Mouse (Mus musculus): Measurements from ENCODE around the gene BC003965. TPM values are rescaled to one million over a fixed set of nuclear protein-coding genes. Genes with fewer than 3 reads are reported as not detected.

BC003965 gene
- 10.8 and 12.2 TPM in 2 replicates for polyA plus RNA-seq (2012; rRNA removed)

- Histone ChIP-seq H3K36me3 (ENCODE audit: control insufficient read depth, insufficient read depth, low read length) (no peaks in the 10 kb centered on the region), H3K27me3 (replicated peaks; ENCODE audit: control insufficient read depth, insufficient read depth, low read length) (no peaks in the 10 kb centered on the region), H3K4me3 (ENCODE audit: insufficient read depth, low read depth, low read length) (peak within 1 kb of the TSS; percentile 62), H3K27ac (ENCODE audit: insufficient read depth, low read depth, low read length) (peak within 1 kb of the TSS; percentile 84), H3K4me1 (ENCODE audit: control insufficient read depth, insufficient read depth, low read length) (peaks cover 3% of the 10 kb centered on the region; the same call in 1 of the 2 replicates)
- peak; percentile 99 for DNase-seq
- TF ChIP-seq CTCF (conservative IDR thresholded peaks at IDR 0.05; ENCODE audit: insufficient read depth, insufficient read length, low read depth, low read length), result no peak
- TF ChIP-seq POLR2A (IDR thresholded peaks at IDR 0.05; ENCODE audit: low read depth, low read length), result peak; percentile 70
- WGBS, result under 1% methylated on average over 50 of the region's 50 CpGs
These were observed at the start of gene BC003965 for GRCm38 (mm10) chr17:25184129-25184691. TSS of gene BC003965 (plus strand) at chr17:25184554.

DNA sequence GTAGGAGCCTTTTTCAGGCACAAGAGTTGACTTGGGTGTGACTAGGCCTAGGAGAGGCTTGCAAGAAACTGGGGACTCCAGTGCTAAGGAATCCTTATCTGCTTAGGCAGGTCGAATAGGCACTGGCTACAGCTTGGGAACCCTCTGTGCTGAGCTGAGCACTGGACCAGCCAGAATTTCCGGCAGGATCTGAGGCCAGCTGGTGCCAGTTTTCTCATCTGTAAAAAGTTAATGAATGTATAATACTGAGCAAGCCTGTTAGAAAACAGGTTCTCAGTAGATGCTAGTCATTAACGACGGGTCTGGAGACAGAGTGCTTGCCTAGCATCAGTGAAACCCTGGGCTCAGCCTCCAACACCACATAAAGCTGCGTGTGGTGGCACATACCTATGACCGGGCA lies 48.7 kb upstream of the BC003965 start:
- no peaks in the 10 kb centered on the region for H3K27me3 ChIP-seq (replicated peaks; ENCODE audit: control insufficient read depth, insufficient read depth, low read length)
- H3K27ac ChIP-seq (ENCODE audit: insufficient read depth, low read depth, low read length), result peak overlapping the region; percentile 66
- no peak overlapping the region for H3K4me3 ChIP-seq (ENCODE audit: insufficient read depth, low read depth, low read length)
- 41% methylated on average over 6 of the region's 6 CpGs for WGBS
- DNase-seq, result peak; percentile 84
- peaks cover 26% of the 10 kb centered on the region for H3K4me1 ChIP-seq (ENCODE audit: control insufficient read depth, insufficient read depth, low read length)
- H3K36me3 ChIP-seq (ENCODE audit: control insufficient read depth, insufficient read depth, low read length), result no peaks in the 10 kb centered on the region
- TF ChIP-seq CTCF (conservative IDR thresholded peaks at IDR 0.05; ENCODE audit: insufficient read depth, insufficient read length, low read depth, low read length) (no peak), POLR2A (IDR thresholded peaks at IDR 0.05; ENCODE audit: low read depth, low read length) (no peak)

- H3K27me3 ChIP-seq (replicated peaks; ENCODE audit: control insufficient read depth, insufficient read depth, low read length), result no peaks in the 10 kb centered on the region
- no peak for TF ChIP-seq CTCF (conservative IDR thresholded peaks at IDR 0.05; ENCODE audit: insufficient read depth, insufficient read length, low read depth, low read length)
- DNase-seq, result no peak
- 94% methylated on average over 1 of the region's 1 CpGs for WGBS
- H3K4me1 ChIP-seq (ENCODE audit: control insufficient read depth, insufficient read depth, low read length), result peaks cover 21% of the 10 kb centered on the region
- H3K36me3 ChIP-seq (ENCODE audit: control insufficient read depth, insufficient read depth, low read length), result no peaks in the 10 kb centered on the region
- no peak overlapping the region for H3K27ac ChIP-seq (ENCODE audit: insufficient read depth, low read depth, low read length)
- H3K4me3 ChIP-seq (ENCODE audit: insufficient read depth, low read depth, low read length), result no peak overlapping the region
These were observed 45.6 kb upstream of the BC003965 start for GRCm38 (mm10) chr17:25138803-25139202.

DNA sequence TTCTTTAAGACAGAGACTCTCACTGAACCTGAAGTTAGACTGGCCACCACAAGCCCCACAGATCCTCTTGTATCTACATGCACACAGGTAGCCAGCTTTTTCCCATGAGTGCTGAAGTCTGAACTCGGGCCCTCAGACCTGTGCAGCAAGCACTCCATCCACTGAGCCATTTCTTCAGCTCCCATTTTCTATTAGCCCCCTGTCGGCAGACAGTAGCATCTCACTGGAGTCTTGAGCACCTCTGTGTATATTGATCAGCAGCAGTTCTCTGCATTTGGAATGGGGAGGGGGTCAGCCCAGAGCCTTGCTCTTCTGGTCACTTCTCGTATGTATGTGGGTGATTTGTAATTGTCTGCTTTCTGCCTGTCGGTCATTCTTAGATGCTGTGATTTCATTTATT lies 44.4 kb upstream of the BC003965 start:
- TF ChIP-seq POLR2A (IDR thresholded peaks at IDR 0.05; ENCODE audit: low read depth, low read length) (no peak), CTCF (conservative IDR thresholded peaks at IDR 0.05; ENCODE audit: insufficient read depth, insufficient read length, low read depth, low read length) (0 out of 2 replicates have a peak, but pooled peaks have one; percentile 25)
- 72% methylated on average over 4 of the region's 4 CpGs for WGBS
- DNase-seq, result no peak
- H3K4me3 ChIP-seq (ENCODE audit: insufficient read depth, low read depth, low read length), result no peak overlapping the region
- no peaks in the 10 kb centered on the region for H3K27me3 ChIP-seq (replicated peaks; ENCODE audit: control insufficient read depth, insufficient read depth, low read length)
- no peaks in the 10 kb centered on the region for H3K36me3 ChIP-seq (ENCODE audit: control insufficient read depth, insufficient read depth, low read length)
- H3K27ac ChIP-seq (ENCODE audit: insufficient read depth, low read depth, low read length), result no peak overlapping the region
- H3K4me1 ChIP-seq (ENCODE audit: control insufficient read depth, insufficient read depth, low read length), result peaks cover 11% of the 10 kb centered on the region

DNA sequence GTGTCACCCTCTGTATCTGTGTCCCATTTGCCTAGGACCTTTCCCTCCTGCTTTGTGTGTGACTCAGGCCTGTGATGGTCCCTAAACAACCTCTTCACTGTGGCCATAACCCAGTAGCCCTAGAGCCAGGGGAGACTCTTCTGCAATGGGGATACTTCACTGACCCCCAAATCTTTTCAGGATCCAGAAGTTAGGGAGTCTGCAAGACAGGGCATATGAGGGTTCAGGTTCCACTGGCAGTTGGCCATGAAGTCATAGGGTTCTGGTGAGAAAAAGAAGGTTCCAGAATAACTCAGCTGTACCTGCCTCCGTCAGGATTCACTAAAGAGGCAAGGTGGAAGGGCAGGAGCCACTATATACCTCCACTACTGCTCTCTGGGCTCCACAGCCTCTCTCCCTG lies 22.2 kb upstream of the BC003965 start, which contains the start of gene Ccdc154:
Gene Ccdc154 (plus strand): TSS at position 301 of the 400 bp plus-strand sequence.
- H3K27ac ChIP-seq (ENCODE audit: insufficient read depth, low read depth, low read length), result no peak within 1 kb of the TSS

GRCm38 (mm10) chr17:25163387-25163786 lies 21.0 kb upstream of the BC003965 start:
- Histone ChIP-seq H3K4me3 (ENCODE audit: insufficient read depth, low read depth, low read length) (no peak overlapping the region), H3K4me1 (ENCODE audit: control insufficient read depth, insufficient read depth, low read length) (no peaks in the 10 kb centered on the region), H3K27me3 (replicated peaks; ENCODE audit: control insufficient read depth, insufficient read depth, low read length) (no peaks in the 10 kb centered on the region), H3K36me3 (ENCODE audit: control insufficient read depth, insufficient read depth, low read length) (no peaks in the 10 kb centered on the region), H3K27ac (ENCODE audit: insufficient read depth, low read depth, low read length) (no peak overlapping the region)
- DNase-seq, result no peak
- 70% methylated on average over 7 of the region's 7 CpGs for WGBS
- TF ChIP-seq CTCF (conservative IDR thresholded peaks at IDR 0.05; ENCODE audit: insufficient read depth, insufficient read length, low read depth, low read length) (no peak), POLR2A (IDR thresholded peaks at IDR 0.05; ENCODE audit: low read depth, low read length) (no peak)

More for the DNA sequence above, 22.2 kb upstream of the BC003965 start, which contains the start of gene Ccdc154:
- Histone ChIP-seq H3K36me3 (ENCODE audit: control insufficient read depth, insufficient read depth, low read length) (no peaks in the 10 kb centered on the region), H3K27me3 (replicated peaks; ENCODE audit: control insufficient read depth, insufficient read depth, low read length) (no peaks in the 10 kb centered on the region), H3K4me3 (ENCODE audit: insufficient read depth, low read depth, low read length) (no peak within 1 kb of the TSS), H3K4me1 (ENCODE audit: control insufficient read depth, insufficient read depth, low read length) (no peaks in the 10 kb centered on the region)
- DNase-seq, result no peak
- TF ChIP-seq CTCF (conservative IDR thresholded peaks at IDR 0.05; ENCODE audit: insufficient read depth, insufficient read length, low read depth, low read length) (no peak), POLR2A (IDR thresholded peaks at IDR 0.05; ENCODE audit: low read depth, low read length) (no peak)
- 88% methylated on average over 1 of the region's 1 CpGs for WGBS

- no peak overlapping the region for H3K27ac ChIP-seq (ENCODE audit: insufficient read depth, low read depth, low read length)
- no peak for DNase-seq
- H3K4me1 ChIP-seq (ENCODE audit: control insufficient read depth, insufficient read depth, low read length), result no peaks in the 10 kb centered on the region
- no peak overlapping the region for H3K4me3 ChIP-seq (ENCODE audit: insufficient read depth, low read depth, low read length)
- H3K27me3 ChIP-seq (replicated peaks; ENCODE audit: control insufficient read depth, insufficient read depth, low read length), result no peaks in the 10 kb centered on the region
- TF ChIP-seq CTCF (conservative IDR thresholded peaks at IDR 0.05; ENCODE audit: insufficient read depth, insufficient read length, low read depth, low read length), result no peak
- 86% methylated on average over 3 of the region's 3 CpGs for WGBS
- H3K36me3 ChIP-seq (ENCODE audit: control insufficient read depth, insufficient read depth, low read length), result no peaks in the 10 kb centered on the region
These were observed 19.6 kb upstream of the BC003965 start for GRCm38 (mm10) chr17:25164770-25165169.

All from kidney, adult 2 months (tissue).